Mouse (Mus musculus) A20 (cell line): ENCODE measurements around the gene Gm595.

Experiments
- DNase-seq: peaks from one replicate; pipeline ENCODE4 v3.0.0-alpha.2; 2011; ENCODE audit warnings: low read depth, low spot score

Gene Gm595

GRCm38 (mm10) chrX:48877613-48878012 is at the start of gene Gm595:
Gm595 (minus strand) TSS chrX:48877713.
- no peak for DNase-seq

DNA sequence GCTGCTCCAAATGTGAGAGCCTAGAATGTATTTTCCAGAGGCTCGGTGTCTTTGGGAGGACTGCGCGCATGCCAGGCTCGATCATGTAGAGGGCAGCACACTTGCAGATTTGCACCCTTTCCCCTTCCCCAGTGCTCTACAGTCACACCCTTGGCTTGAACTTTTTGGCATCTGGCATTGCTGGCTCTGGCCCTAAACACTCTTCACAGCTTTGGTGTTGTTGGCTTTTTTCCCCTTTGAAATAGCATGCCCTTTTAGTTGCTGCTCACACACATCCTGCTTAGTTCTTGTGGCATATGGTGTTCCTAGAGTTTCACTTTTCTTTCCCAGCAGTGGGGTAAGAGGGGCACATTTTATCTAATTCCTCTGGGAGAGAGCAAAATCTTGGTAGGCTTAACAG is 30.9 kb upstream of the Gm595 start:
- DNase-seq, result no peak

DNA sequence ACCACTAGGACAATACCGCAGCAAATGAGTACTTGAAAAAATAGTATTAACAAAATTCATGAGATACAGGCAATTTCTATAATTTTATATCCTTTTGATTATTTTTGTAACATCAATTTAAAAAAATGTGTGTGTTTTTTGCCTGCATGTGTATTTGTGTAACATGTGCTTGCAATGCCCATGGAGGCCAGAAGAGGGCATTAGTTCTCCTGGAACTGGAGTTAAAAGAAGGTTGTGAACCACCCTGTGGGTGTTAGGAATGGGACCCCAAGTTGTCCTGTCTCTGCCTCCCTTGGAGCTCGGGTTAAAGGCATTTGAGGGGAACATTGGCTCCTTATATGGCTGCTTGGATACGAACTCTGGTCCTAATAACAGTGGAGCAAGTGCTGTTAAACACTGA is 26.2 kb upstream of the Gm595 start:
- peak; percentile 3 for DNase-seq

DNA sequence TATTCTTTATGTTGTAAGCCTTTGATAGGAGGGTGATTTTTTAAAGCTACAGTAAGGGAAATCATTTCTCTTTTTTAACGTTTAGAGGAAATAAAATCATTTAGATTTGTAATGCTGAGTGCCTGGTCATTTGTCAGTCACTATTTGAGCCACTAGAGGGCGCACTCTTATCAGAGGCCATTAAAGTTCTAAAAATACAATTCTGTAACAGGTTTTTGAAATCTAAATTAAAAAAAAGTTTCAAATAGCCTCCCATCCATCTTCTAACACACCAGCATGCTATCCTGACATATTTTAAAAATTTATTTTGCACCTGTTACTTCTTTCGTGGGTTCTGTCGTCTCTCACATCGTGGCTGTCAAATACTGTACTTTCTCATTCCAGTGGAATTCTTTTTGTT is 22.0 kb upstream of the Gm595 start:
- DNase-seq, result peak; percentile 12

GRCm38 (mm10) chrX:48896803-48897202 is 19.3 kb upstream of the Gm595 start:
- DNase-seq, result no peak

DNA sequence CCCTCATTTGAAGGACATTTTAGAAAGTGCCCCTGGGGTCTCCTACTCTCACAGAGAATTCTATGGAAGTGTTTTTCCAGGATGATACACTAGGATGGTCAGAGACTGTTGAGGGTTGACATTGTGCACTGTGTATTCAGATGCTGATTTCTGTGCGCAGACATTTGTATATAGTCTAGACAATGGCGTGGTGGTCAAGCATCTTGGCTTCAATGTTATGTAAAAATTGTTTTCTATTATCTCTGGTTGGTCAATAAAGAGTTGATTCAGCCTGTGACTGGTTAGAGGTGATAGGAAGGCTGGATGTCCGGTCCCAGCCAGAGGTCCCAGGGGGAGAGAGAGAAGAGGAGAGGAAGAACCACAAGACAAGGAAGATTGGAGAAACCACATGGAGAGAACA is 16.4 kb upstream of the Gm595 start:
- DNase-seq, result no peak

DNA sequence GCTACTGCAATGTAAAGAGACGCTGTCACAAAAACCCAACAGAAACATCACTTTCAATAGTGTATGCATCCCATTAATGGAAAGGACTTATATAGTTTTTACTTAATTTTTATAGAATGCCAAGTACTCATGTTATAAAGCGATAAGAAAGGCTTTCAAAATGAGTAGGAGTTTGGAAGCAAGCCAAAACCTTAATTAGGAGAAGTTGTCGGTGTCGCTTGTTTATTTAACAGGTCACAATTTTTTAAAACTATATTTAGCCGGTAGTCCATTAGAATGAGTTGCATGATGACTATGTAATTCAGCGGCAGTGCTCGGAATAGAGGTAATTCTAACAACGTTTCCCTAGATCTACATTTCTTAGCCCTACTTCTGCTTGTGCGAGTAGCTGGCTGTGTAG is 12.7 kb upstream of the Gm595 start:
- no peak for DNase-seq

GRCm38 (mm10) chrX:48884615-48885014 is 7.1 kb upstream of the Gm595 start:
- peak; percentile 2 for DNase-seq
